Mouse (Mus musculus) intestine, postnatal 0 days (tissue): ENCODE measurements around the gene Zfp385c. TPM values are rescaled to one million over a fixed set of nuclear protein-coding genes. Genes with fewer than 3 reads are reported as not detected.

Source experiments
- ATAC-seq: fragments of 200-750 bp; cut with Nextera tagmentation; 2 replicates; pipeline ENCODE4 v1.8.0; 2017; ENCODE audit warnings: mild to moderate bottlenecking, moderate TSS enrichment, moderate library complexity
- H3K27ac ChIP-seq: fragments of 300-500 bp; sonication (generic); 2 replicates; pipeline ENCODE4 v1.5.1; 2014; ENCODE audit warnings: mild to moderate bottlenecking, low read depth, low read length, moderate library complexity
- H3K27me3 ChIP-seq: fragments of 300-500 bp; sonication (generic); replicated peaks from 2 replicates; pipeline ENCODE4 v1.6.1; 2014; ENCODE audit warnings: low read length, mixed read lengths; ENCODE audit not compliant: control insufficient read depth, insufficient read depth
- H3K36me3 ChIP-seq: fragments of 300-500 bp; sonication (generic); 2 replicates; pipeline ENCODE4 v1.6.1; 2014; ENCODE audit warnings: mild to moderate bottlenecking, moderate library complexity; ENCODE audit not compliant: control insufficient read depth, insufficient read depth
- H3K4me1 ChIP-seq: fragments of 300-500 bp; sonication (generic); replicated peaks from 2 replicates; pipeline ENCODE4 v1.6.1; 2014; ENCODE audit warnings: antibody characterized with exemption, low read length, mixed read lengths; ENCODE audit not compliant: control insufficient read depth, insufficient read depth
- H3K4me2 ChIP-seq: fragments of 300-500 bp; sonication (generic); replicated peaks from 2 replicates; pipeline ENCODE4 v1.6.1; 2014; ENCODE audit warnings: low read depth, mild to moderate bottlenecking, moderate library complexity
- H3K4me3 ChIP-seq: fragments of 300-500 bp; sonication (generic); 2 replicates; pipeline ENCODE4 v1.5.1; 2014; ENCODE audit warnings: low read depth, low read length
- H3K9ac ChIP-seq: fragments of 300-500 bp; sonication (generic); 2 replicates; pipeline ENCODE4 v1.6.1; 2014; ENCODE audit warnings: mild to moderate bottlenecking, low read depth, low read length
- H3K9me3 ChIP-seq: fragments of 300-500 bp; sonication (generic); 2 replicates; pipeline ENCODE4 v1.6.1; 2016; ENCODE audit warnings: mixed run types; ENCODE audit not compliant: control insufficient read depth
- CTCF ChIP-seq: sonication (generic); IDR thresholded peaks from 2 replicates; pipeline ENCODE4 v1.5.1; 2016; ENCODE audit warnings: low read depth, mild to moderate bottlenecking, control low read depth, antibody characterized with exemption, moderate library complexity
- WGBS: fragments of 180-500 bp; shearing (Covaris S2); extraction: QIAGEN DNeasy Blood & Tissue Kit; methylation state at CpG from one replicate; pipeline ENCODE4 v1.1.7; 2014; 5-methylcytosine and 5-hydroxymethylcytosine counted together
- polyA plus RNA-seq: library from polyadenylated mRNA; unstranded; fragments of >200 nt; fragmentation: Nextera tagmentation; extraction: Ambion mirVana; gene quantifications from 2 replicates; pipeline ENCODE4 v1.2.1, GENCODE M21; 2015

Gene Zfp385c
- polyA plus RNA-seq, 1 experiment from 2014 or later, result 0.09 TPM

- no peak for TF ChIP-seq CTCF
- 23% methylated on average over 38 of the region's 38 CpGs for WGBS
Measured at GRCm38 (mm10) chr11:100713735-100714533, 21.7 kb upstream of the Zfp385c start, which contains the start of gene Hspb9. TSS of gene Hspb9 (plus strand) at chr11:100713850.

DNA sequence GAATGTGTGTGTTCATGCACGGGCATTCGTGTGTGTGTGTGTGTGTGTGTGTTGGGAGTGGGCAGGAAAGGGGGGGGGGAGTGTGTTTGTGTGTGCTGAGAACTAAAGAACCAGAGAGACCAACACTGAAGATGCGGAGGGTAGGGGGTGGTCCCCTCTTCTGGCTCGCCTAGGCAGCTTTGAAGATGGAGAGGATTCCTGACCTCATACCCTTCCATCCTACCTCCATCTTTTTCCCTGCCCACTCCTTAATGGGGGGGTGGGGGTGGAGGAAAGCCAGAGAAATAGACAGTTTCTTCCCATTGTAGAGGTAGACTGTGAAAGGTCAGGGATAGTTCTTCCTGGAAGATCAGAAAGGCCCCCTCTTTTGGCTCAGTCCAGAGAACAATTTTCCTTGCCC lies 20.9 kb upstream of the Zfp385c start:
- Histone ChIP-seq H3K4me2 (peak overlapping the region; percentile 57), H3K27ac (0 out of 2 replicates have a peak overlapping the region, but pooled peaks have one; percentile 35), H3K9me3 (no peaks in the 10 kb centered on the region), H3K4me1 (0 out of 2 replicates have a peak, but pooled peaks cover 5% of the 10 kb centered on the region), H3K27me3 (no peaks in the 10 kb centered on the region), H3K4me3 (no peak overlapping the region), H3K9ac (no peak overlapping the region), H3K36me3 (peaks cover 51% of the 10 kb centered on the region)
- 73% methylated on average over 4 of the region's 4 CpGs for WGBS
- no peak for ATAC-seq
- no peak for TF ChIP-seq CTCF

More at GRCm38 (mm10) chr11:100713735-100714533, 21.7 kb upstream of the Zfp385c start, which contains the start of gene Hspb9:
- Histone ChIP-seq H3K27ac (peak within 1 kb of the TSS; percentile 35), H3K27me3 (no peaks in the 10 kb centered on the region), H3K36me3 (peaks cover 51% of the 10 kb centered on the region), H3K9me3 (no peaks in the 10 kb centered on the region), H3K9ac (0 out of 2 replicates have a peak within 1 kb of the TSS, but pooled peaks have one; percentile 34), H3K4me3 (peak within 1 kb of the TSS; percentile 16; the same call in 1 of the 2 replicates), H3K4me2 (peak within 1 kb of the TSS; percentile 57), H3K4me1 (0 out of 2 replicates have a peak, but pooled peaks cover 5% of the 10 kb centered on the region)
- 0 out of 2 replicates have a peak, but pooled peaks have one; percentile 1 for ATAC-seq

- Histone ChIP-seq H3K4me1 (0 out of 2 replicates have a peak, but pooled peaks cover 5% of the 10 kb centered on the region), H3K27ac (0 out of 2 replicates have a peak within 1 kb of the TSS, but pooled peaks have one; percentile 35), H3K27me3 (no peaks in the 10 kb centered on the region), H3K4me2 (peak within 1 kb of the TSS; percentile 98), H3K4me3 (peak within 1 kb of the TSS; percentile 83), H3K36me3 (peaks cover 48% of the 10 kb centered on the region), H3K9ac (peak within 1 kb of the TSS; percentile 65), H3K9me3 (no peaks in the 10 kb centered on the region)
- WGBS, result 2% methylated on average over 47 of the region's 48 CpGs
- ATAC-seq, result peak; percentile 72
- TF ChIP-seq CTCF, result no peak
Measured at GRCm38 (mm10) chr11:100711783-100712615, 19.7 kb upstream of the Zfp385c start, which contains the start of gene Kat2a. TSS of gene Kat2a (minus strand) at chr11:100712465.

DNA sequence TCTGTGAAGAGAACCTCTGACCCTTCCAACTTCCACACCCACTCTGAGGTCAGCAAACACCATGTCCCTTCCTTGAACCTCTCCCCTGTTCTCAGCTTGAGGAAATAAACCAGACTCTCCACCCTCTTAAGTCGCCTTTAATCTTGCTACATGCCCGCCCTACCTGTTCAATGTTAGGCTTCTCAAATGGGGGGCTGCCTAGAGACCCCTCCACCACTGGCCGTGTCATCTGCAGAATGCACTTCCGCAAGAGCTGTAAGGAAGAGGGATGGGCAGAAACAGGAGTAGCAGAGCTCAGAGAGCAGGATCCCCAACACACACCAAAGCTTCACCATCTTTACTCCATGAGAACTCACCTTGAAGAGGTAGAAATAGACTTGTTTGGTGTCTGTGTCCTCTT lies 18.7 kb upstream of the Zfp385c start:
- 69% methylated on average over 4 of the region's 4 CpGs for WGBS
- no peak for ATAC-seq
- peaks cover 49% of the 10 kb centered on the region for H3K36me3 ChIP-seq
- H3K27me3 ChIP-seq, result no peaks in the 10 kb centered on the region
- no peaks in the 10 kb centered on the region for H3K9me3 ChIP-seq
- no peak overlapping the region for H3K27ac ChIP-seq
- no peak overlapping the region for H3K4me3 ChIP-seq
- 0 out of 2 replicates have a peak, but pooled peaks cover 5% of the 10 kb centered on the region for H3K4me1 ChIP-seq
- TF ChIP-seq CTCF, result no peak
- H3K4me2 ChIP-seq, result 0 out of 2 replicates have a peak overlapping the region, but pooled peaks have one; percentile 98
- no peak overlapping the region for H3K9ac ChIP-seq

- Histone ChIP-seq H3K27me3 (no peaks in the 10 kb centered on the region), H3K9me3 (no peaks in the 10 kb centered on the region), H3K4me2 (no peak overlapping the region), H3K27ac (no peak overlapping the region), H3K9ac (no peak overlapping the region), H3K4me3 (no peak overlapping the region), H3K4me1 (0 out of 2 replicates have a peak, but pooled peaks cover 5% of the 10 kb centered on the region), H3K36me3 (peaks cover 49% of the 10 kb centered on the region)
- ATAC-seq, result no peak
- 90% methylated on average over 15 of the region's 15 CpGs for WGBS
- TF ChIP-seq CTCF, result no peak
Measured at GRCm38 (mm10) chr11:100710528-100710927, 18.3 kb upstream of the Zfp385c start.
